Mouse (Mus musculus) liver, postnatal 0 days (tissue): ENCODE data around the gene Sftpd. TPM values are rescaled to one million over a fixed set of nuclear protein-coding genes. Genes with fewer than 3 reads are reported as not detected.

Experiments
- ATAC-seq: fragments of 200-750 bp; cut with Nextera tagmentation; 2 replicates; pipeline ENCODE4 v1.8.0; 2017; ENCODE audit warnings: mild to moderate bottlenecking, moderate library complexity
- DNase-seq: peaks from one replicate; pipeline ENCODE4 v3.0.0-alpha.2; 2016
- H3K27ac ChIP-seq: fragments of 300-500 bp; sonication (generic); 2 replicates; pipeline ENCODE4 v1.5.1; 2014; ENCODE audit warnings: antibody characterized with exemption, moderate library complexity, mild to moderate bottlenecking, low read depth
- H3K27me3 ChIP-seq: fragments of 300-500 bp; sonication (generic); 2 replicates; pipeline ENCODE4 v1.6.1; 2014; ENCODE audit warnings: low read length, control low read depth, mixed read lengths; ENCODE audit not compliant: insufficient read depth
- H3K36me3 ChIP-seq: fragments of 300-500 bp; sonication (generic); replicated peaks from 2 replicates; pipeline ENCODE4 v1.6.1; 2014; ENCODE audit warnings: mild to moderate bottlenecking, control low read depth, low read length, moderate library complexity, mixed read lengths; ENCODE audit not compliant: insufficient read depth
- H3K4me1 ChIP-seq: fragments of 300-500 bp; sonication (generic); 2 replicates; pipeline ENCODE4 v1.6.1; 2014; ENCODE audit warnings: antibody characterized with exemption, mild to moderate bottlenecking, control low read depth; ENCODE audit not compliant: insufficient read depth
- H3K4me2 ChIP-seq: fragments of 300-500 bp; sonication (generic); 2 replicates; pipeline ENCODE4 v1.6.1; 2014; ENCODE audit warnings: low read depth, mild to moderate bottlenecking, low read length, moderate library complexity, mixed read lengths
- H3K4me3 ChIP-seq: fragments of 300-500 bp; sonication (generic); 2 replicates; pipeline ENCODE4 v1.5.1; 2014; ENCODE audit warnings: low read depth, low read length
- H3K9ac ChIP-seq: fragments of 300-500 bp; sonication (generic); replicated peaks from 2 replicates; pipeline ENCODE4 v1.6.1; 2014; ENCODE audit warnings: mild to moderate bottlenecking, moderate library complexity
- H3K9me3 ChIP-seq: fragments of 300-500 bp; sonication (generic); 2 replicates; pipeline ENCODE4 v1.6.1; 2016; ENCODE audit warnings: mild to moderate bottlenecking, control low read depth, low read length, mixed read lengths
- CTCF ChIP-seq: sonication (generic); IDR thresholded peaks from 2 replicates; pipeline ENCODE4 v1.5.1; 2016; ENCODE audit warnings: antibody characterized with exemption, low read depth
- EP300 ChIP-seq: IDR thresholded peaks from 2 replicates; pipeline ENCODE4 v1.6.1; 2016; ENCODE audit warnings: antibody characterized with exemption, low read depth, mild to moderate bottlenecking
- WGBS: fragments of 180-500 bp; shearing (Covaris S2); extraction: QIAGEN DNeasy Blood & Tissue Kit; methylation state at CpG from one replicate; pipeline ENCODE4 v1.1.7; 2014; ENCODE audit not compliant: insufficient replicate concordance; 5-methylcytosine and 5-hydroxymethylcytosine counted together
- polyA plus RNA-seq: library from polyadenylated mRNA; unstranded; fragments of >200 nt; fragmentation: Nextera tagmentation; extraction: Ambion mirVana; gene quantifications from 2 replicates; pipeline ENCODE4 v1.2.1, GENCODE M21; 2015

The Sftpd gene
- polyA plus RNA-seq, 1 experiment from 2014 or later: 1.9 TPM

- Histone ChIP-seq H3K36me3 (no peaks in the 10 kb centered on the region), H3K4me1 (no peaks in the 10 kb centered on the region), H3K4me2 (no peak overlapping the region), H3K9me3 (no peaks in the 10 kb centered on the region), H3K27ac (no peak overlapping the region), H3K27me3 (no peaks in the 10 kb centered on the region), H3K4me3 (no peak overlapping the region), H3K9ac (no peak overlapping the region)
- TF ChIP-seq EP300: no peak
- TF ChIP-seq CTCF: no peak
- 68% methylated on average over 3 of the region's 3 CpGs for WGBS
- ATAC-seq (no peak), DNase-seq (no peak)
Measured at GRCm38 (mm10) chr14:41146922-41147321, 38.0 kb downstream of the Sftpd start.

DNA sequence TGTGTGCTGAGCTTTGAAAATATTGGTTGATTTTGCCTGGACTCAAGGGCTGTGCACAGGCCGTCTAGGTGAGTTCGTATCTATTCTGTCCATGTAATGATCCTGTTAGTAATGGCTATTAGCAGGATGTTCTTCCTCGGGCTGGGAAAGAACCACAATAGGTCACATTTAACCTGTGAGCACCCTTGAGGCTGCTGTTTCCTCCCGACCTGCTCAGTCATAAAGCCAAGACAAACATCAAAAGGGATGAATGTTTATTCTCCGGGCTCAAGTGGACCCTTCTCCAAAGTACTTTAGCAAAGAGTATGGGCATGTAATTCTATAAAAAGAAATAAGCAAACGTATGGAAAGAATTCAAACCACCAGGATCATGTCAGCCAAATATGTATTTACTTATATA lies 38.9 kb downstream of the Sftpd start:
- Histone ChIP-seq H3K9ac (no peak overlapping the region), H3K4me2 (no peak overlapping the region), H3K4me1 (no peaks in the 10 kb centered on the region), H3K4me3 (no peak overlapping the region), H3K36me3 (no peaks in the 10 kb centered on the region), H3K27ac (no peak overlapping the region), H3K27me3 (no peaks in the 10 kb centered on the region), H3K9me3 (no peaks in the 10 kb centered on the region)
- no peak for DNase-seq
- TF ChIP-seq CTCF (no peak), EP300 (no peak)
- no peak for ATAC-seq
- 61% methylated on average over 6 of the region's 6 CpGs for WGBS

- Histone ChIP-seq H3K9ac (no peak overlapping the region), H3K27ac (no peak overlapping the region), H3K9me3 (no peaks in the 10 kb centered on the region), H3K27me3 (no peaks in the 10 kb centered on the region), H3K4me3 (no peak overlapping the region), H3K4me1 (no peaks in the 10 kb centered on the region), H3K36me3 (no peaks in the 10 kb centered on the region), H3K4me2 (no peak overlapping the region)
- WGBS: 68% methylated on average over 1 of the region's 1 CpGs
- ATAC-seq: no peak
- no peak for DNase-seq
- peak; percentile 55; the same call in 1 of the 2 replicates for TF ChIP-seq EP300
- no peak for TF ChIP-seq CTCF
Measured at GRCm38 (mm10) chr14:41140686-41141085, 44.3 kb downstream of the Sftpd start.

- TF ChIP-seq EP300: no peak
- no peak for TF ChIP-seq CTCF
- Histone ChIP-seq H3K4me3 (no peak overlapping the region), H3K27me3 (no peaks in the 10 kb centered on the region), H3K4me2 (no peak overlapping the region), H3K27ac (no peak overlapping the region), H3K9ac (no peak overlapping the region), H3K4me1 (no peaks in the 10 kb centered on the region), H3K9me3 (no peaks in the 10 kb centered on the region), H3K36me3 (no peaks in the 10 kb centered on the region)
- no peak for DNase-seq
- no peak for ATAC-seq
Measured at GRCm38 (mm10) chr14:41137006-41137405, 47.9 kb downstream of the Sftpd start.

DNA sequence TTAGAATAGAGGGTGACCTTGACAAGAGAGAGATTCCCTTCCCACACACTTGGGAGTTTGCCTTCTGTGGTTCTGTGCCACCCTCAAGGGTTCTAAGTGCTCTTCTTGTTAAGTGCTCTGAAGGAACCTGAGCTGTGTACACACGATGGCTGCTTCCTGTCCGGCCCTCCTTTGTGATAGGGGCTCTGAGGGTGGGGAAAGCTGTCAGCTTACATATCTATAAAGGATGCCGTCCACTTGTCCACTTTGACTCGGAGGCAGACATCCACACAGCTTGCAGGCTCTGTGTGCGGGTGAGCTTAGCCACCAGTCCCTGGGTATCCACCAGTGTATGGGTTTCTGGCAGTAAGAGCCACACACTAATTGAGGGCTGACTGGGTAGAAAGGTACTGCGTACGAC lies 53.4 kb downstream of the Sftpd start, which contains the start of gene Sftpa1:
Gene Sftpa1, plus strand, starts transcription at position 243 of the 400 bp plus-strand sequence.
- Histone ChIP-seq H3K27me3 (no peaks in the 10 kb centered on the region), H3K4me2 (no peak within 1 kb of the TSS), H3K9me3 (no peaks in the 10 kb centered on the region), H3K9ac (no peak within 1 kb of the TSS), H3K27ac (no peak within 1 kb of the TSS), H3K4me1 (no peaks in the 10 kb centered on the region), H3K4me3 (no peak within 1 kb of the TSS), H3K36me3 (no peaks in the 10 kb centered on the region)
- DNase-seq (no peak), ATAC-seq (no peak)
- TF ChIP-seq EP300: no peak
- no peak for TF ChIP-seq CTCF
- 69% methylated on average over 7 of the region's 7 CpGs for WGBS

- TF ChIP-seq EP300: no peak
- TF ChIP-seq CTCF: peak; percentile 73
- Histone ChIP-seq H3K9ac (no peak overlapping the region), H3K9me3 (no peaks in the 10 kb centered on the region), H3K4me1 (no peaks in the 10 kb centered on the region), H3K27ac (no peak overlapping the region), H3K36me3 (no peaks in the 10 kb centered on the region), H3K27me3 (no peaks in the 10 kb centered on the region), H3K4me2 (no peak overlapping the region), H3K4me3 (no peak overlapping the region)
- ATAC-seq: no peak
- DNase-seq: peak; percentile 47
- 15% methylated on average over 4 of the region's 4 CpGs for WGBS
Measured at GRCm38 (mm10) chr14:41127997-41128396, 57.0 kb downstream of the Sftpd start.

GRCm38 (mm10) chr14:41124683-41125082 lies 60.3 kb downstream of the Sftpd start:
- Histone ChIP-seq H3K9me3 (no peaks in the 10 kb centered on the region), H3K4me3 (no peak overlapping the region), H3K27me3 (no peaks in the 10 kb centered on the region), H3K9ac (no peak overlapping the region), H3K27ac (no peak overlapping the region), H3K4me2 (no peak overlapping the region), H3K36me3 (peaks cover 18% of the 10 kb centered on the region; the same call in 1 of the 2 replicates), H3K4me1 (no peaks in the 10 kb centered on the region)
- ATAC-seq (peak; percentile 53), DNase-seq (peak; percentile 34)
- 69% methylated on average over 5 of the region's 5 CpGs for WGBS
- TF ChIP-seq CTCF: no peak
- no peak for TF ChIP-seq EP300

Other genes starting within 250 kb of the Sftpd start
- gene Tspan14, start 218.3 kb downstream of the Sftpd start, polyA plus RNA-seq: 22.0 and 24.9 TPM in 2 replicates
- 80.4 and 85.0 TPM in 2 replicates for gene Fam213a, start 171.4 kb downstream of the Sftpd start, polyA plus RNA-seq
- not detected in 2 replicates for gene Dydc2, start 115.9 kb downstream of the Sftpd start, polyA plus RNA-seq
- not detected in 2 replicates for gene Dydc1, start 112.2 kb downstream of the Sftpd start, polyA plus RNA-seq
- gene Mat1a, start 80.1 kb downstream of the Sftpd start, polyA plus RNA-seq: 1,129 and 1,137 TPM in 2 replicates
- 0.33 and 1.3 TPM in 2 replicates for gene Sftpa1, start 53.4 kb downstream of the Sftpd start, polyA plus RNA-seq
- gene Mbl1, start 33.7 kb downstream of the Sftpd start, polyA plus RNA-seq: 66.5 and 67.0 TPM in 2 replicates
- not detected in 2 replicates for gene Gm2832, start 93.7 kb upstream of the Sftpd start, polyA plus RNA-seq
- gene Gm5798, start 163.5 kb upstream of the Sftpd start, polyA plus RNA-seq: not detected in 2 replicates
- not detected in 2 replicates for gene Gm7945, start 201.2 kb upstream of the Sftpd start, polyA plus RNA-seq
- gene Gm6482, start 223.1 kb upstream of the Sftpd start, polyA plus RNA-seq: not detected in 2 replicates